Mouse (Mus musculus): ENCODE results near the gene Wdr20.

DNA sequence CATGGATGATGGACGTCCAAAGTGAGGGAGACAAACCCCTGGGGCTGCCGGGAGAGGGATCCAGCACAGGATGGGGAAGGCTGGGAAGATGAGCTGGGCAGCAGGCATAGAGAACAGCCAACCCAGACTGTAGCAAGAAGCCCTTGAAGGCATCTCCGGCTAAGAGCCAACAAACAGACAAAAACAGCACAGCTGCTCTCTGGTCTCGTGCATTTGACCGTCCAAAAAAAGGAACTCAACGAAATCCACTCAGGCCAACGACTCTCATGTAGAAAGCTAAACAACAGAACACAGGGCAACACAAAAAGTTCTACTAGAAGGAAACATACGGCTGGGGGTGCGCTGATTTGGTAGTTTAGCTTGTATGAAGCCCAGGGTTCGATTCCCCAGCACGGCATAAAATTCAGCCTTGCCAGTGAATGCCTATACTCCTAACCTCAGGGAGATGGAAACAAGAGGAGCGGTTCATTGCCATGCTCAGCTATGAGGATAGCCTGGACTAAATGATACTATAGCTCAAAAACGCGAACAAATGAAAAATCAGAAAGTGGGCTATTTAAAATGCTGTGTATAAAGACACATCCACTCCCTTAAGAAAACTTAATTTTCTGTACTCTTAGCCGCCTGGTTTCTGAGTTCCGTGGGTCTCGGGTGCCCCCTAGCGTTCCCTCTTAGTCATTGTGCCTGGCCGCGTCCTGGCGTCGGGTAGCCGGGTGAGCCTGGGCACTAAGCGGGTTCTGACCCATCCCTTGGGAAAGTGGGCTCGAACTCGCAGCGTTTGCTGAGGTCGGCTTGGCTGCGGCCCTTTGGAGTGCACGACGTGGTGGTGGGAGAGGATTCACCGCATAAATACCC lies 105.7 kb downstream of the Wdr20 start:
- peak; percentile 76 for TF ChIP-seq CTCF (conservative IDR thresholded peaks at IDR 0.05; ENCODE audit: low read length)
- no peak for TF ChIP-seq POU5F1 (IDR thresholded peaks at IDR 0.05; ENCODE audit: borderline replicate concordance, low read length)
